Mouse (Mus musculus) 3134 (cell line): ENCODE measurements at regions not wholly inside any gene's neighbourhood (a gene's known extent, or its start where the extent isn't known, plus 50 kb on each side); places are given as distances from the start of the nearest gene placed in this dataset.

Experiments used
- DNase-seq: peaks from one replicate; pipeline ENCODE4 v3.0.0-alpha.2; 2011; ENCODE audit warnings: low spot score; ENCODE audit not compliant: insufficient read length; ENCODE audit errors: extremely low read depth

DNA sequence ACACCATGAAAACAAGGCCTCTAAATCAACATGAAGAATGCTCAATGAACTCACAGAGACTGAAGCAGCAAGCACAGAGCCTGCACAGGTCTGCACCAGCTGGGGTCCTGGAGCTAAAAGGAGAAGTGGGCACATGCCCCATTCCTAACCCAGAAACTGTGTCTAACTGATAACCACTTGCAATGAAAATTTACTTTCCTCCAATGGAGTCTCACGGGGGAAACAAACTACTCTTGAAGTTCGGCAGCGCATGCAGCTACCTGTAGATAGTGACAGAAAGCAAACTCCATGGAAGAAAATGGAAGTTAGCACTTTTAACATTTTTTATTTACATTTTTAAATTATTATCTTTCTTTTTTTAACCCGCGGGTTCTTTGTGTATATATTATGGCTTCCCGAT, 76.8 kb upstream of the Akap6 start:
- no peak for DNase-seq

DNA sequence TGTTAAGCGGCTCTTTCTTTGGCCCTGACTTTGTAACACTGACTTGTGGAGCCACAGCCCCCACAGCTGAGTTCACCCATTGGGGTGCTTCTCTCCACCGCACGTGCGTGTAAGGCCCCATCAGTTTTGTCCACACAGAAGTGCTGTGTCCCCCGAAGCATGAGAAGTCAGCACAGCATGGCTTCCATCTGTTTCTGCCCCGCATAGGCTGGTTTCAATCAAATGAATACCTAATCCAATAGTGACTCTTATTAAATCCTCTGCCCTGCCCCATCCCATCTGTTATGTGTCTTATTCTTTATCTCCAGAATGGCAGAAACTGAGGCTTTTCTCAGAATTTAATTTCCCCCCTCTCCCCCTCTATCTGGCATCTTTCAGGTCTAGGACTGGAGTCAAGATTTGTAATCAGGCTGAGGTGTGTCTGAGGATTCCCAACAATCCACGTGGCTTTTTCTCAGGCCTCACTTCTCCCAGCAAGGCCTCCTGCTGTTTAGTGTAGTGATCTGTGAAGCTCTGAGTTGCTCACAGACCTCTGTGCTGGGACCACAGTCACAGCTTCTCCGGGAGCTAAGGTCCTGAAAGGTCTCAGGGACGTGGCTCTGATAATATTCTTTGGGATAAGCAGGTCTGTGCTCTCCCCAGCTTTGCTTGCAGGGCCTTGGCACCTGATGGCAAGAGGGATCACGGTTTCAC, 75.6 kb upstream of the Akap6 start:
- no peak for DNase-seq

DNA sequence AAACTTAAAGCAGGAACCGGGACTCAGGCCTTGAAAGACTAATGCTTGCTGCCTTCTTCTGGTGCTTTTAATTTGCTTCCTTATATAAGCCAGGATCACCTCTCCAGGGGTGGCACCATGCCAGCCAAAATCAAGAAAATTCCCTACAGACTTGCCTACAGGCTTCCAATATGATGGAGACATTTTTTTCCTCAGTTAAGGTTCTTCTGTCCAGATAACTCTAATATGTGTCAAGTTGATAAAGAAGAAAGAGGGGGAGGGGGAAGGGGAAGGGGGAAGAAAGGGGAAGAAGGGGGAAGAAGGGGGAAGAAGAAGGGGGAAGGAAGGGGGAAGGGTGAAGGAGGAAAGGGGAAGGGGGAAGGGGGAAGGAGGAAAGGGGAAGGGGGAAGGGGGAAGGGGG, 74.3 kb upstream of the Akap6 start:
- DNase-seq = no peak

DNA sequence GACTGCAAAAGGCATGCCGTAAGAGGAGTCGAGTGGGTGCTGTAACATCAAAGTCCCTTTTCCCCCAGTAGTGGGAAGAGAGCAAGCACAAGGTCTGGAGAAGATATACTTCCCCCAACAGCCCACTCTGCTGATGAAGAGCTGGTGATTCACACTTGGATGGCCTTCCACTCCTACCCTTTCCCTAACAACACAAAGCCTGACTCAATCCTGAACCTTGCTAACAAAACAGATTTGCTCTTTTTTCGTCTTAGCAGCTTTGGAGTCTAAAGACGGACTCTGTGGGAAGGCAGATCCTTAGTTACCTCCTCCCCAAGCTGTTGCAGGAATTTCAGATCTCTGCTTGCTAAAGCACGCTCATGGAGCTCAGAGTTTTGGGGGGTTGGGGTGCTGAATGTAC, 70.4 kb upstream of the Akap6 start:
- no peak for DNase-seq

DNA sequence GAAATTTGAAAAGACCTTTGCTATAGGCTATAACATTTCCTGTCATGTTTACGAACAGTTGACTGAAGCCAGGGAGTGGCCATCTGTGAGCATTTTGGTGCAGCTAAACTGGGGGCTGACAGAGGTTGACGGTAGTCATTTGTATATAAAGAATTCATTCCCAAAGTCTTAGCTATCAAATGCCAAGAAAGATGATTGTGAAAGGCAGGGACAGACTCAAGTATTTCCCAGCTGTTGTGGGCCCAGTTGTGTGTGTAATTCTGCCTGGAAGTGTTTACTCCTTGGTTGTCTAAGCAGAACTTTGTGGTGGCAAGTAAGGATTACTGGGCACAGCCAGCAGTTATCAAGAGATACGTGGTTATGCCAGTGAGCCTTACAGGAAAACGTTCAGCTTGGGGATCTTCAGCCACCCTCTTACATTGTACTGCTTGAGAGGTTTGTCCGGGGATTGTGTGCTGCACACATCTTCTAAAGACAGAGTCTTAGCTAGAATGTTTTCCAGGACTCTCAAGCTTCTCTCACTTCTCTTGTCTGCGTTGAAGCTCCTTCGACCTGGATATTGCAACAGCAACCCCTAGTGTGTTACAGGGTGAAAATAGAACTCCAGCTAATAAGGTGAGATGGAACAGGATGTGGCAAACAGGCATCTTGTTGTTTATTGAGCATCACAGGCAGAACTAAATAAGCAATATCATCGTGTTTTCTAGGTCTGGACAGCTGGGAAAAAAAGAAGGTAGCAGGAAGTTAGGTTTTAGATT, 63.9 kb upstream of the Akap6 start:
- no peak for DNase-seq

DNA sequence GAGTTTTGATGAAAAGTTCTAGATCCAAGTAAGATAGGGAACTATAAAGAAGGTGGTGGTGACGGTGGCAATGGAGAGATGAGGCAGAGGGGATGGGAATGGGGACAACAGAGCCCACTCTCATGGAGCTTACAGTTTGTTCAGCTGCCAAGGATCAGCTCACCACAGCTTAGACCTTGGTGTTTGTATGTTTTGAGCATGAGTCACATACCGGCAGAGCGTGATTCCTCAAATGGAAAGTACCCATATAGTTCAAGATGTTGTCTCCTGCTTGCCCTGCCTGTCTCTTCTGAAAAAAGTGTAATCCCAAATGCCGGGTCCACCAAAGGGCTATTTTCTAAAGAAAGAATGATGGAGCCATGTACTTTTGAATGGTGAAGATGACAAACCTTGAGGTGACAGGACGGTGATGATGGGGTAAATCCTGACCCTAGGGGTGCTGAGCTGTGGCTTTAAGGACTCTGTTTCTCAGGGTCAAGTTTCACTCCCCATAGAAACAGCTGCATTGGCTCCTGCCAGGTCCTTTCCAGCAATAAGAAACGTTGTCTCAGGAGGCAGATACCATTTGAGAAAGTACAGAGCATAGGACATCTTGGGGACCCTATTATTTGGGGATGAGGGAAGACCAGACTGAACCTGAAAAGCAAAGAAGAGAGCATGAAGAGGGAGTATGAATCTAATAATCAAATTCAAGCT, 62.8 kb upstream of the Akap6 start:
- DNase-seq = peak; percentile 53

DNA sequence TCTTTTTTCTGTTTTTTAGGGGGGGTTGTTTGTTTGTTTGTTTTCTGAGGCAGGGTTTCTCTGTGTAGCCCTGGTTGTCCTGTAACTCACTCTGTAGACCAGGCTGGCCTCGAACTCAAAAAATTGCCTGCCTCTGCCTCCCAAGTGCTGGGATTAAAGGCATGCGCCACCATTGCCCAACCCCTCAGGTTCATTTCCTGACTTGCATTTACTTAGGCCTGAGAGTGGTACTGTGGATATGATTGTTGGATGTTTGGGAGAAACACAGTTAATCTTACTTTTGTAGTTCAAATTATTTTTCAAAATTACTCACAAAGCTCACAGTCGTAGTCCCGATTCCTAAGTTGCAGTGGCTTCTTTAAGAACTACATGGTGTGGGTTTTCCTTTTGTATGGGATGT, 62.3 kb upstream of the Akap6 start:
- no peak for DNase-seq

DNA sequence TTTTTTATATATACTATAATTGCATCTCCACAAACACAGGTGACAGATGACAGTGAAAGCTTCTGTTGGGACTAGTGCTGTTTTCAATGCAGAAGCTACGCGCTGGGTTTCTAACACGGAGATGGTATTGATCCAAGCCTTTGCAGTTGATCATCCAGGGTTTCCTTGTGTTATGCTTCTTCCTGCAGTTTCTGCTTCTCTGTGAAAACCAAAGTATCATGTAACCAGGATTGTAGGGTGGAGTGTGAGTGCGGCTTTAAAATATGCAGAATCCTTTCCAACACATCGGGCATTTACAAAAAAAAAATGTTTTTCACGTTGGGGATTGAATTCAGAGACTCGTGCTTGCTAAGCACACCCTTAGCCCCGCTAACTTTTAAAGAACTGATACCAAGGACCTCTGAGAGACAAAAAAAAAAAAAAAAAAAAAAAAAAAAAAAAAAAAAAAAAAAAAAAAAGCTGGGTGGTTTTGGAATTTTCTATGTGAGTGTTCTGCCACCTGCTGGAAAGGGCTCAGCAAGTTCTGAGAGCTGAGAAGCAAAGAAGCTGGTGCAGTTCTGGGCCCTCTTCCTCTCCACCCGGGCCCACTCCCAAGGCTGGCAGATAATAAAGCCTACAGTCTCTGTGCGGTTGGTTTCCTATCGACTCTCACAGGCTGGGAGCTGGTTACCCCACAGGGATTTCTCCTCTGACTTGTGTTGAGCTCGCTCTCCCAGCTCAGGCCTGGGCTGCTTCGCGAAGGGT, 61.5 kb upstream of the Akap6 start:
- peak; percentile 20 for DNase-seq

DNA sequence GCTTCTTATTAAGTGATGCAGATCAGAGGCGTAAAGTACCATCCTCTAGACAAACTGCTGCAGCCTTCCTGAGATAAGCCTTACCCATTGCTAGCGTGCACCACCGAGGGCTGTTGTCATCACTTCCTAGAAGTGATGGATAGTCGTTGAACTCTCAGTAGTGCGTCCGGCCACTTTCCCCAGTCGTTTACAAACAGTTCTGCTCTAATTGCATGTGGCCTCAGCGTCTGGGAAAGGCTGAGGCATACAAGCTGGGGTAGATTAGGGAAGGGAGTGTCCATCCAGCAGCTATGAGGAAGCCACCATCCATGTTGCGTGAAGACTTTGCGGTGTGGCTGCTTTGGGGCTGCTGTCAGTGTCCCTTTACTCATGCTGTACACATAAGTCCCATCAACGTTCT, 60.7 kb upstream of the Akap6 start:
- no peak for DNase-seq

DNA sequence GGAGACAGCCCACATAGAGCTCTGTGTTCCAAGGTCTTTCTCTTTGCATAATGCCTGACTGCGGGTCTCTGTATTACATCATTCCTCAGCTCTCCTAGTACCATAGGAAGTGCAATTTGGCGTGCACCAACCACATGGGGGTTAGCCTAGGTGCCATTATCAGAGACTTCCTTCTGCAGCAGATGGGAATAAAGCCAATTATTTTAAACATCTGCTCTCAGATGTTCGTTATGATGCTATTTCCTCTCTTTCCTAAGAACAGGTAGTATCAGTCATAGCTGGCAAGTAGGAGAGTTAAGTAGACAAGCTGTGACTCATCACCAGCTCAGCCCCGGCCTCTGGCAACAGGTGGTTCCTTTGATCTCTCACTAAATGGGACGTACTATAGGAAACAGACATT, 55.1 kb upstream of the Akap6 start:
- no peak for DNase-seq
